Mouse (Mus musculus): ENCODE measurements around the gene BC049715.

DNA sequence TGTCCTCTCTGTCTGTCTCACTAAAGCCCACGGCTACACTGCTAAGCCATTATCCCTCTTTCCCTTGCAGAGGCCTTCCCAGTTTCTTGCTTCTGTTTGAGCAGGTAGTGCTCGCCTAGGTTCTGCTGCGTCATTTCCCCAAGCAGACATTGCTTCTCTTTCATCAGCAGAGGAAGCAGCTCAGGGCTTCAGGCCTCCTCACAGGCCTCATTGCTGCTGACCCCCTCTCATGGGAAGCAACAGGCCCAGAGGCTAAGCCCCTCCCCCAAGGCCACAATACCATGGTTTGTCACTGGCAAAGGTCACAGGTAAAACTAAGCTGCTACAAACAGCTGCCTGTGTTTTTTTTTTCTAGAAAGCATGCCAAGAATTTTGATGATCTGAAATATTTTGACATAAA is 25.3 kb downstream of the BC049715 start:
- TF ChIP-seq POLR2A (IDR thresholded peaks at IDR 0.05; ENCODE audit: low read depth, low read length) = no peak
- TF ChIP-seq CTCF (IDR thresholded peaks at IDR 0.05; ENCODE audit: extremely low read depth, insufficient read length, insufficient replicate concordance, low read depth, low read length) = no peak
